Mouse (Mus musculus) heart, postnatal 14 days (tissue): ENCODE measurements around the gene Gm37240. TPM values are rescaled to one million over a fixed set of nuclear protein-coding genes. Genes with fewer than 3 reads are reported as not detected.
"Not testable (repeated sequence)": the region's sequence is repeated elsewhere in the genome, so short reads cannot be mapped to it uniquely, and the experiment has no call there.

Experiments
- DNase-seq, 2 experiments: peaks; one replicate each; pipeline ENCODE4 v3.0.0; 2021 to 2022
- intact Hi-C: fragments of 180-260 bp; cut with DNase I; formaldehyde crosslinking; loops from one replicate; pipeline ENCODE4 v1.15.1; 2025
- total RNA-seq, 2 experiments: library from RNA; stranded (reverse); gene quantifications; 2 replicates each; pipeline ENCODE4 v1.2.3; 2021

Gm37240 gene
- total RNA-seq, 2 experiments from 2014 or later: 39.0 to 42.7 TPM

DNA sequence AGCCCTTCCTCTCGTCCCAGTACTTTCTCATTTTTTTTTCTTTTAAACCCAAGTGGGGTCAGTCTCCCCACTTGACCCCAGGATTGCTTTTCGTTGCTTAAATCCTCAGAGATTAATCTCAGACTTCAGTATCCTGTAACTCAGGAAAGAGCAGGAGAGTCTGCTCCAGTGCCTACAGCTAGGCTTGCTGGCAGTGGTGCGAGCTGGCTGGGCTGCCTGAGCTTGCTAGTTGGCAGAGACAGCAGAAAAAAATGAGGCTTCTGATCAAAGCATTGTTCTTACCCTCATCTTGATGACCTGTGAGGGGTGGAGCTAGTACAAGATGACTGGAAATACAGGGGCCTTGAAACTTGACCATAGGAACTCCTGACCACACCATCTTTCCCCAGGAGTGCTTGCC lies 292.9 kb downstream of the Gm37240 start:
- no peak for DNase-seq
- intact Hi-C loops: no loop called here

DNA sequence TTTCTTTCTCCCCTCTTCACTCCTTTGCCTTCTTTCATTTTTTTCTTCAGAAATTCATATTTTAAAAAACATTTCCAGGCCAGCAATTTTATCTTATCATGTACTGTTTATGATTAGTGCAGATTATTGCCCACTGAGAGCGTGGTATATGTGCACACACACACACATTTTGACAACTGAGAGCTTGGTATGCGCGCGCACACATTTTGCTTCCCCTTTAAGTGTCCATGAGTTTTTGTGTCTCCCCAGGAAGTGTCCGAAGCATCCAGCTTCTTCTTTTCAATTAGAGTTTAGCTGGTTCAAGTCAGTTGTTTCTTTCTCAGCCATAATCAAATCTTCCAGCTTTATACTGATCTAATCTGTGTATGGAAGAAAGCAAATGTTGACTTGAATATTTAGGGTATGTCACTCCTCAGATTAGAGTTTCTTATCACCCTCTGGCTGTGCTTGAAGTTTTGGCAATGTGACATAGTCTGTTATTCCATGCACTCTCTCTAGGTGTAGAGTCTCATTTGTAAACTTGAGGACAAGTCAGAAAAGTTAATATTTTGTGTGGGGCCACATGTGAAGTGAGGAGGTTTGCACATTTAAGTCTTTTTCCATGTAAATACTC lies 294.6 kb downstream of the Gm37240 start:
- intact Hi-C loops: no loop called here
- no peak for DNase-seq

DNA sequence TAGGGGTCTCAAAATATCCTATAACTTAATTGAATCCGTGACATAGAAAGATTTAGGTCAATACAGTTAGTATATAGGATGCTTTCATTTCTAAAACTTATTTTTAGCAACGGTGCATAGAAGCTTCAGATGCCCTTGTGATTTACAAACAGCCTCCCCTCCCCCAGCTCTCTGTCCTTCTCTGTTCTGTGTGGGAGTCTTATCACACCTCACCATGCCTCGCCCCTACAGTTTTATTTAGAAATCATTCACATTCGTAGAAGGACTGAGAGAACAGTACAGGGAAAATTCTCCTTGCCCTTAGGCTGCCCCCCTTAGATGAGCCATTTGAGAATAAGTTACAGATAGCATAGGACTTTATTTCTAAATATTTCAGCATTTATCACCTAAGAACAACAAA lies 295.3 kb downstream of the Gm37240 start:
- intact Hi-C loops: no loop called here
- no peak for DNase-seq

DNA sequence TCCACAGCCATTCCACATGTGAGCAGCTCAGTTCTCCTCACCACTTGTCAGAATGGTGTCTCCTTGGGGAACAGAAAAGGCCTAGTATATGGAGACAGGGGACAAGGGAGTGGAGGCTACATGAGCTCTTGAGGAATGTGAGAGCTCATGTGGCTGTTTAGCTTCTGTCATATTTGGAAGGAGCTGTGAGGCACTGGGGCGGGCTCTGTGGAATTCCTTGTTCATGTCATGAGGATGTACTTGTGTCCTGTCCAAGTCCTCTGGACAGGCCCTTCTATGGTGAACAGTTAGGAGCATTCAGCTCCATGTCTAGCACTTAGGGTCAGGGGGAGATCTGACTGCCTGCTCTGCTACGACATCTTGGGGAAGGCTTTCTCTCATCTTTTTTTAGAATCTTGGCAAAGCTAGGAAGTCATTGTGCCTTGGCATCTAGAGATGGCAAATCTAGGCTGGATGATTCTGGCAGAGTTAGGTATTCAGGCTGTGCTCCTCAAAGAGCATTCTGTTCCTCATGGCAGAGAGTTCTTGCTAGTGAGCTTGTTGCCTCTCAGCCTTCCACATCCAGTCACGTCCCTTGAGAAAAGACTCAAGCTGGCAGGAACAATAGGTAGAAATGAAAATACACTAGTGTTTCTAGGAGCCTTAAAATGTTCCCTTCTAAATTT lies 297.1 kb downstream of the Gm37240 start:
- intact Hi-C loops: no loop called here
- no peak for DNase-seq

DNA sequence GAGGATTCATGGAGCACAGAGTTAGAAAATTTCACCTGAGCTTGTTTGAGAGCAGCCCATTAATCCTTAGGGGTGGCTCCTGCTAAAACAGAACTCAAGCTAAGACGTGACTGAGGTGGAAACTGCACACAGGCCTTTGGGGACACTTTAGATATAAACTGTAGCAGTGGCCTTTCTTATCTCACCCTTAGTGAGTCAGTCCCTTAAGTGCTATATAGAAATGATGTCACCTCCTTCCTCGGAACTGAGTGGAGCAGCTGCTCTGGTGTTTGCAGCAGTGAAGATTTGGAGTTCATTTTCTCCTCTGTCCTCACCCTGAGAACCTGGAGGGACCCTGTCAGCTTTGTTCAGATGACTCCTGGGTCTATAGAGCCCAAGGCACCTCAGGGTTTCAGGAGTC lies 298.6 kb downstream of the Gm37240 start:
- no peak for DNase-seq
- intact Hi-C loops: no loop called here

DNA sequence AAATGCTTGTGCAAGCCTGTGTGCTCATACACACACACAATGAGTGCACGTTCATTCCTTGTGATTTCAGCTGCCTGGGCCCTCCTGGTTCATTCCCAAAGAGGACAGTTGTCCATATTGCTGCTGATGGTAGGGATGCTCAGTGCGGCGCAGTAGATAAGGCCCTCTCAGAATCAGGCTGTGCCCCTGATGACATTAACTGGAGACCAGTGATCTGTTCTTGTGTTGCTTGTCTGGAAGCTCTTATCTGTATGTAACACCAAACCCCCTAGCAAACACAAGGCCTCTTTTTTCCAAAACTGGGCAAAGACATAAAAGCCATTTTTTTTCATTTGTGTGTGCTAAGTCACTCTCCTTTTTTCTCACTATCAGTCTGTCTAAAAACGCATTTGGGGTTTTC lies 302.4 kb downstream of the Gm37240 start:
- no peak for DNase-seq
- intact Hi-C loops: no loop called here

DNA sequence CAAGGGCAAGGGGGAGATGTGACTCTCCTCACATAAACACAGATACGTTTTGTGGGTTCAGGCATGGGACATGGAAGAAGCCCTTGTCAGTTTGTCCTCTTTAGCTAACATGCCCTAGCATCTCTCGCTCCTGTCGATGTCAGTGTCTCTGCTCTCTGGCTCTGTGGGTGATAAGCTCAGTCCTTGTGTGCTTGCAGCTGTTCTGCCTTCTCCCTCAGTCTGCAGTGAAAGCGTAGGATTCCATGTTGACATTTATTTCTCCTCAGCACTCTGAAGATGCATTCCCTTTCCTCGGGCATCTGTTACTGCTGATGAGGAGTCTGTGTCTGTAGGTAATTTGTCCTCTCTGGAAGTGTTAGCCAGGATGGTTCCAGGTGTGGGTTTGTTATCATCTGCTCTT lies 304.1 kb downstream of the Gm37240 start:
- intact Hi-C loops: no loop called here
- no peak for DNase-seq

DNA sequence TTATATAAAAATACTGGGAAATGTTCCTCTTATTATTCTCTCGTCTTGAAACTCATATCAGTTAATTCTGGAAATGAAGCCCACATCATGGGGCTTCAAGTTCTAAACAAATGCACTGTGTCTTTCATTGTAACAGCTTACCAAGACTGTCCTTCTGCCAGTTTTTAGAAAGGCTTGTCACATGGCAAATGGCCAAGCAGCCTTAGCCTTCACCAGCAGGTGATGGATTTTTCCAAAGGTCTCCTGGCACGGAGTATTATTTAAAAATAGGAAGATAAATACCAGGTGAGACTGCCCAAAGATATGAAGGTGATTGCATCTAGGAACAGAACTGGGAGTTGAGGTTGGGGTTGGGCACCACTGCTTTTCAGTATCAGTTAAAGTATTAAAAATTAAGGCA lies 304.6 kb downstream of the Gm37240 start:
- intact Hi-C loops: no loop called here
- no peak for DNase-seq

DNA sequence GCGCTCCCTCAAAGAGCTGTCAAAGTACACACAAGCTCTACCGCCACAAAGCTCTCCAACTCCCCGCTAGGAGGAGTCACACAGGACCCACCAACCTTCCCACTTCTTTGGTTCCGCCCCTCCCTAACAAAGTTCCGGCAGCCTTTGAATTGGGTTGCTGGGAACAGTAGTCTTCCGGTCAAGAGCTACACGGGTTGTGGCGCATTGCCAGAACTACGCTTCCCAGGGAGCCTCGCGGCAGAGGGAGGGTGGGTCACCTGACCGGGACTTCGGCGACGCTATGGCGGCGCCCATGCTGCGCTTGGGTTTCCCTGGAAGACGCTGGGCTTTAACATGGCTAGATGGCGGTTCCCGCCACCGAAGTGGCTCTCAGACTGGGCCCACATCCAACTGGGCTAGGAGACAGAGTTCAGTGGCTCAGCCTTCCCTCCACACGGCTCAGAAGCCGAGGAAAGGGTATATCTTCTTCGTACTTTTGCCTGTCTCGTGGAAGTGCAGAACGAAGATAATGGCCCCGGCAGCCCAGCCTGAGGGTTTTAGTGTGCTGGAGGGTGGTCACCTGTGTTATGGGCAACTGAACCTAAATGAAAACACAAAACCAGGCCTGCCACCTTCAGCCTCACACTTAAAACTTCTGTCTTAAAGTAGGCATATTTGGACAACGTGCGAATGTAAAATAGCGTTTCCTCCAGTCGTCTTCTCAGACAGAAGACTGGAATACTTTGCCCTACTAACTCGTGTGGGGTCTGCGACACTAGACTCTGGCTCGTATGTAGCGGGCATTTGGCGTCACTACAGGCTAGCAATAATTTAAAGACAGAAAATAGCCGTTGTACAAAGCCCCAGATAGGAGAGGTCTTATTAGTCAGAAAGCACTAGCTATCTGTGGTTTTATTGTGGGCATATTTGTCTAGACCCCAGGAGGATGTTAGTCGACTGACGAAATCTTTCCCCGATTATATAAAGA lies 313.2 kb downstream of the Gm37240 start, which contains the start of gene Gatb:
TSS of gene Gatb (plus strand) at position 256 of the 967 bp plus-strand sequence.
- peak; percentile 99 for DNase-seq
- intact Hi-C loops: loop anchor here (5.0 kb wide), 2 partner anchors 348 to 652 kb away; no protein-coding TSS in a partner anchor

DNA sequence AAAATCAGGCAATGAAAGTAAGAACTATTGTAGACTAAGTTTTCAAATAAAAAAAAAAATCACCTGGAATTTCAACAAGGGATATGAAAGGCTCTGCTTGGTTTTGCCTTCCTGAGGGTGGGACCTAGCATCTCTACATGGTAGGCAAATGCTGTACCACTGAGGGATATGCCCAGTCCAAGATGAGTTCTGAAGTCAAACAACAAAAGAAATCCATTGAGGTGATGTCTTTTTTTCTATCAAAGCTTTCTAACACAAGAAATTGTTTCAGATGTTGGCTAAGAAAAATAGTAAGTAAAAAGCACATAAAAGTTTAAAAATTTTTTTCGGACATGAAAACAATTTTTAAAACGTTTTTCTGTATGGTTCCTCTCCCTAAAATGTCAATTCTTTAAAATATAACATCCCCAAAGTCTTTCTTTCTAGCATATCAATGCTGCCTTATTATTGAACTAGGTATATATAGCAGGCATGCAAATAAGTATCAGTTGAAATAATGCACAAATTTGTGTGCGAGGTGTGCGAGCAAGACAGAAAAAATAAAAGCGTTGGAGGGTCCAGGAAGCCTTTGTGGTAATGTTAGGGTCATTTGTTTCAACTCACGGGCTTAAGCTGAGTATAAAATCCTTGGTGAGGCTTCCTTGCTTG lies 314.0 kb downstream of the Gm37240 start:
- intact Hi-C loops: loop anchor here (5.0 kb wide), 2 partner anchors 349 to 651 kb away; no protein-coding TSS in a partner anchor
- no peak for DNase-seq

DNA sequence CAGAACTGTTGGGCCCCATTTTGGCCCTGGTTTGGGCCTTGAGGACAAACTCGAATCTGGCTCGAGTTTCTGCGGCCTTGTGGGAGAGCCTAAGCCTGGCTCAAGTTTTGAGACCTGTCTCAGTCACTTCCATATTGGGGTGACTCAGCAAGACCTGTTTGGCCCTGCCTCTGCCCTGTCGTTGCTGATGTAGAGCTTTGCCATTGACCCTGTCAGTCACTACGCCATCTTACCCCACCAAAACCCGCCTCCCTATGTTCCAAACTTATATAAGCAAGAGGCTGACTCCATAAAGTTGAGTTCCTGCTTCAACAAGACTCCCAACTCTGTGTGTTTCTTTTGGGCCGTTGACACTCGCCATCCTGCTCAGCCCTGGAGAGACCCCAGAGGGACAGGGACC lies 314.8 kb downstream of the Gm37240 start:
- not testable (repeated sequence) for DNase-seq
- intact Hi-C loops: loop anchor here (5.0 kb wide), 2 partner anchors 350 to 650 kb away; no protein-coding TSS in a partner anchor

DNA sequence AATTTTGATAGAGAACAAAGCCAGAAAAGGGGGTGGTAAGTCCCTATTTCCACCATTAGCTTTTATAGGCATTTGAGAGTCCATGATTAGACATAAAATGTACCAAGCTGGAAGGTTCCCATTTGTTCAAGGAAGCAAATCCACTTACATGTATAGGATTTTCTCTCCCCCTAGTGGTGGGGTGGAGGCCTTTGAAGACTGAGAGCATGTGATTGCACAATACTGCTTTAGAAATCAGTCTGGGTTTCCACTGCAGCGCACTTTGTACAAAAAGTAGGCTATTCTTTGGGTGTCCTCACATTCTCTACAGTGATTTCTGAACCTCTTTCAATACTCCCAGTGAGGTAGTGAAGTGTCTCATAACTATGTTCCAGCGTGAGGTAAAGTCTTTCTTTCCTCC lies 316.0 kb downstream of the Gm37240 start:
- peak; percentile 35 to 59 for DNase-seq

DNA sequence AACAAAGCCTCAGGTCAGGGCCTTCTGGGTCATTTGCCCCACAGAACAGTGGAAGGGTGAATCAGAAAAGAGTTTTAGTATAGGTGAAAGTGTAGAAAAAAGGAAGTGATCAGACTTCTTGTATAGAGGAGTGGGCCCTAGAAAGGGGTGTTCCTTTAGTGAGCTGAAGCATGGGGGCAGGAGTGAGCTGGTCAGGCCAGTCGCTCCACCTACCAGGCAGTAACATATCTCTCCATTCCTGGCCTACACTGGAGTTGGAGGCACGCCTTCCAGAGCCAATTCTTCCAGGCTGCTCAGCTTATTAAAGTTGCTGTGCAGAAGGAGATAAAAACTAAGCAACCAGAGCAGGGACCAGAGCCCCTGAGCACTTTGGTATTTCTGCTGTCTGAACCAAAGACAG lies 322.7 kb downstream of the Gm37240 start:
- intact Hi-C loops: loop anchor here (5.0 to 10.0 kb wide), 2 partner anchors 190 to 287 kb away; no protein-coding TSS in a partner anchor
- DNase-seq: no peak

More for the DNA sequence above, 316.0 kb downstream of the Gm37240 start:
- intact Hi-C loops: loop anchor here (5.0 kb wide), 2 partner anchors 351 to 649 kb away; no protein-coding TSS in a partner anchor

DNA sequence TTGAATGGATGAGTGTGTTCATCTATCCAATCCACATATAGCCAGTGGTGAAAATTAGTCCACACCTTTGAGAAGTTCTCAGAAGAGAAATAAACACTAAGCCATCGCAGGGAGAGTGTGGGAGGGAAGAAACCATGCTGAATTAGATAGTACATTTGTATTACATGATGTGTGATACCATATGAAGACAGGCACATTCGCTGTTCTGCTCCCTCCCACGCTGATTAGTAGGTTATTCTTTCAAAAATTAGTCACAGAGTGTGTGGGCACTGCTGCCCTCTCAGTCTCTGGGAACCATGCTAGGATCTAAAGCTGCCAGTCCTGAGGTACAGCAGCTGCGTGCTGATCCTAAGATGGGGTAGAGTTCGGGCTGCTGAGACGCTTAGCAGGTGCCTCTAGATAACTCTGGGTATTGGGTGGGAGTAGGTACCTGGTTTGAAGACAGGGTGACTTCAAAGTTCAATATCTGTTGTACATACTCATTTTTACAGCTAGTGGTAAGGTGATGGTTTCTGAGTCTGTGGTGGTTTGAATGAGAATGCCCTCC lies 333.5 kb downstream of the Gm37240 start:
- intact Hi-C loops: no loop called here
- no peak for DNase-seq

DNA sequence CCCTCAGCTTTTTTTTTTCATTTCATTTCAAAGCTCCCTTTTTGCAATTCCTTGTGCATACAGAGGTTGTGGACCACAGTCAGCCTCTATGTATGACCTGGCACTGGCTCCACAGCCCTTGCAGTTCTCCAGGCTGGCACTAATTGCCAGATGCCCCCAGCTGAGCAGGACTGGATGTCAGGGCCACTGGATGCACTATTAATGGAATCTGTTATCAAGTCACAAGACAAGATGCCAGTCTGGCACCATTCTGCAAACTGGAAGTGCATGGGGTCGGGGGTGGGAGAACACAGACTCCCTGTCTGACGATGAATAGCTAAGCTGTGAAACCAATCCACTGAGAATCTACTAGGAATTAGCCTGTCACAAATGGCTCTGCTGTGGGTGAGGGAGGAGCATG lies 336.0 kb downstream of the Gm37240 start:
- peak; percentile 31 to 48 for DNase-seq
- intact Hi-C loops: no loop called here

DNA sequence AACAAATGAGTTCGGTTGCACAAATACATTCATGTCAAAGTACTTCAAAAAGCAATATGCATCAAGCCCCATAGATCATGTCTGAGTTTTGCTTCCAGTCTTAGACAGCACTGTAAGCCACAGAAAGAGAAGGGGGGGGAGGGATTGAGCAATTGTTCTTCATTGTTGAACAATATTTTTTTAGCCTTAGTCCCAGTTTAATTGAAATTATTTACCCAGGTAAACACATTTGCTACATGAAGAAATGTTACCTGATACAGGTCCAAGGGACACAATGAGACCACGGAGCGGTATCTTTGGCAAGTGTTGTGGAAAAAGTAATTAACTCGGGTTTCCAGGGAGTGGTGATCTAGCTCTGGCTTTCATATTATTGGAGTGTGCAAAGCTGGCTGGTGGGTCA lies 337.0 kb downstream of the Gm37240 start:
- intact Hi-C loops: no loop called here

DNA sequence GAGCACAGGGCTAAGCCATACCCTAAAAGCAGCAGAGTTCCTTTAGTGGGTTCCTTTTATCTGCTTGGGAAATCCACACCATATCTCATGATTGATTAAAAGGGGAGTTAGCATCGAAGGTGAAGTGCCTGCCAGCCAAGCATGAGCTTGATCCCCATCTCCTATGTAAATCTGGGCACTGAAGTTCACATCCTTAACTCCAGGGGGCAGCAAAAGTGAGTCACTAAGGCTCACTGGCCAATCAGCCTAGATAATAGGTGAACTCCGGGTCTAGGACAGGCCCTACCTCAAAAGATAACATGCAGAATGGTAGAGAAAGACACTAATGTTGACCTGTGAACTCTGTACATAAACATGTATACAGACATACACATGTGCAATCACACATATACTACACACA lies 343.7 kb downstream of the Gm37240 start:
- intact Hi-C loops: no loop called here
- no peak for DNase-seq

More for the DNA sequence above, 337.0 kb downstream of the Gm37240 start:
- DNase-seq: no peak

DNA sequence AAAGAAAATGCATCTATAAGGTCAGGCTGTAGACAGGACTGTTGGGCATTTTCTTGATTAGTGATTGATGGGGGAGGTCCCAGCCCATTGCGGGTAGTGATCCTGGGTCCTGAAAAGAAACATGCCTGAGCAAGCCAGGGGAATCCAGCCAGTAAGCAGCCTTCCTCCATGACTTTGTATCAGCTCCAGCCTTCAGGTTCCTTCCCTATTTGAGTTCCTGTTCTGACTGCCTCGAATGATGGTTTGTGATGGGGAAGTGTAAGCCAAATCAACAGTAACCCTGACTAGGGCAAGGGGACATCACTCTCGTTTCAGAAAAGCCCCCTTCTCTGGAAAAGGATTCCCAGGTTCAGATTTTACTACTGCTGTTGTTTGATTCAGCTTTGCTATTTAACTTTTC lies 344.6 kb downstream of the Gm37240 start:
- DNase-seq: no peak
- intact Hi-C loops: no loop called here

DNA sequence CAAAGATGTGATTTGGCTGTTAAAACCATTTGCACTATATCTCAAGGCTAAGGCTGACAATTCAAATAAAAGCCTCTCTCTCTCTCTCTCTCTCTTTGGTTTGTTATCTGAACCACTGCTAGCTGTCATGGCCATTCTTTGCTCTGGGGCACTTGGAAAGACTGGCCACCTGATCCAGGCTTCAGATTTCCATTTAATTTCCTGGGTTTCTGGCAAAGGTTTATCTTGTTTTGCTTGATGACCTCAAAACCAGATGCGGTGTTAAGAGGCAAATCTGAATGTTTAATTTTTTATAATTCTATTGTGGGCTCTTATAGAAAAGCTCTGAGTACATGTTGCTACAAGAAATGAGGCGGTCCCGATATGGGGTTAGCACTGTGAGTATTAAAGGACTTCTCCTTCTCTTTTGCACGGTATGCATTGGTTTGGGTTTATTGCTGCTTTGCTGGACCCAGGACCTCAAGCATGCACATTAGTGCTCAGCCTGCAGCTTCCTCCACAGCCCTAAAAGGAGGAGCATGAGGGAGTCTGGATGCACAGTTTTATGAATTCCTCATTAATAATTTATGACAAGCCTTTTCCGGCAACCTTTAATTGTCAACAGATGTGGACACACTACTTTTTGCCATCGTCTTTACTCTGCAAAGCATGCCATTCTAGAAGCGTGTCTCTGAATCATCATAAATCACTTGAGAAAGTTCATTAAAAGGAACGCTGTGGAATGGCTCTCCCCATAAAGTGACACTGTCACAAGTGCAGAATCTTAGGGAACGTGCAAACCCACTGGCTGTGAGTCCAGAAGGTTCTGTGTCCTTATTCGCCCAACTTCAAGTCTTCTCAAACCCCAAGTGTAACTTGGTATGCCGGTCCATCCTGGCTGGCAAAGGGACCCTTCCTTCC lies 351.4 kb downstream of the Gm37240 start:
- intact Hi-C loops: no loop called here
- no peak for DNase-seq
